Mouse (Mus musculus) liver, embryonic 13.5 days (tissue): ENCODE measurements around the gene Asns. TPM values are rescaled to one million over a fixed set of nuclear protein-coding genes. Genes with fewer than 3 reads are reported as not detected.
"Not testable (repeated sequence)": the region's sequence is repeated elsewhere in the genome, so short reads cannot be mapped to it uniquely, and the experiment has no call there.

ENCODE experiments used
- ATAC-seq: fragments of 200-750 bp; cut with Nextera tagmentation; 2 replicates; pipeline ENCODE4 v1.8.0; 2017; ENCODE audit warnings: low read depth, mild to moderate bottlenecking, moderate number of reproducible peaks, moderate library complexity
- DNase-seq: peaks from one replicate; pipeline ENCODE4 v3.0.0; 2022
- H3K27ac ChIP-seq: fragments of 300-500 bp; sonication (generic); 2 replicates; pipeline ENCODE4 v1.5.1; 2015; ENCODE audit warnings: moderate library complexity, mild to moderate bottlenecking, inconsistent platforms
- H3K27me3 ChIP-seq: fragments of 300-500 bp; sonication (generic); 2 replicates; pipeline ENCODE4 v1.6.1; 2015; ENCODE audit warnings: mild to moderate bottlenecking, inconsistent platforms
- H3K36me3 ChIP-seq: fragments of 300-500 bp; sonication (generic); 2 replicates; pipeline ENCODE4 v1.6.1; 2015; ENCODE audit warnings: mild to moderate bottlenecking, inconsistent platforms
- H3K4me1 ChIP-seq: fragments of 300-500 bp; sonication (generic); replicated peaks from 2 replicates; pipeline ENCODE4 v1.6.1; 2015; ENCODE audit warnings: inconsistent platforms
- H3K4me2 ChIP-seq: fragments of 300-500 bp; sonication (generic); 2 replicates; pipeline ENCODE4 v1.6.1; 2015; ENCODE audit warnings: inconsistent platforms, mild to moderate bottlenecking, moderate library complexity
- H3K4me3 ChIP-seq: fragments of 300-500 bp; sonication (generic); replicated peaks from 2 replicates; pipeline ENCODE4 v1.5.1; 2015; ENCODE audit warnings: mild to moderate bottlenecking, inconsistent platforms
- H3K9ac ChIP-seq: fragments of 300-500 bp; sonication (generic); 2 replicates; pipeline ENCODE4 v1.6.1; 2015; ENCODE audit warnings: mild to moderate bottlenecking, inconsistent platforms
- H3K9me3 ChIP-seq: fragments of 300-500 bp; sonication (generic); replicated peaks from 2 replicates; pipeline ENCODE4 v1.6.1; 2016; ENCODE audit warnings: inconsistent platforms
- WGBS: fragments of 180-500 bp; shearing (Covaris S2); methylation state at CpG from one replicate; pipeline ENCODE4 v1.1.7; 2015; ENCODE audit not compliant: insufficient replicate concordance; 5-methylcytosine and 5-hydroxymethylcytosine counted together
- polyA plus RNA-seq: library from polyadenylated mRNA; unstranded; fragments of >200 nt; fragmentation: Nextera tagmentation; extraction: Ambion mirVana; gene quantifications from 2 replicates; pipeline ENCODE4 v1.2.1, GENCODE M21; 2015

The Asns gene
- polyA plus RNA-seq, 1 experiment from 2014 or later: 375 TPM

DNA sequence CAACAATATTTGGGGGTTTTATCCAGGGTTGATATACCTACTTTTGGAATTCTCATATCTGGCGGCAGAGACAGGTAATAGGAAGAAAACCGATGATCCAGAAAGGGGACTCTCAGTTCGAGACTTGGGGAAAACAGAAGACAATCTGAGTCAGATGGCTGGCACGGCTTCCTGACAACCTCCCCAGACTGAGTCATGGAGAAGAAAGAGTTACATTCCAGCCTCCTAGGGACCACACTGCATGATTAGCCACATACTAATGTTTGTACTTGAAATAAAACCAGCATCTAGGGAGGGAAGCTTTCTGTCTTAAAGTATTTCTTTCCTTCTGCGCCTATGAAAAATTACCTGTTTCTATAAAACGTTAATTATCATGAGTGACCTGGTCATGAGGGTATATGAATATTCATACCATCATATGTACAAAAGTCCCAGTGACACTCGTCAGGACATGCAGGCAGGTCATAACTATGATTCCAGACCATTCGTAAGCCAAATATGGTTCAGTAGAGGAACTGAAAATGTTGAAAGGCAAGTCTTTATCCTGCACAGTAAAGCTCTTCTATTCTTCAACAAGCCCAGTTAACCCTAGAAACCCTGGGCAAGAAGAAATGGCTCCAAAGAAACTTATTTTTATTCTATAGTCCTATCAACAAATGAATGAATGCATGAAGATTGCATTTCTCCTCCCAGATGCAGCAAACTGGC, 16.7 kb downstream of the Asns start:
- DNase-seq (no peak), ATAC-seq (no peak)
- peaks cover 88% of the 10 kb centered on the region for H3K36me3 ChIP-seq
- H3K27me3 ChIP-seq: no peaks in the 10 kb centered on the region
- no peak overlapping the region for H3K9ac ChIP-seq
- no peak overlapping the region for H3K27ac ChIP-seq
- 0 out of 2 replicates have a peak, but pooled peaks cover 3% of the 10 kb centered on the region for H3K4me1 ChIP-seq
- H3K9me3 ChIP-seq: no peaks in the 10 kb centered on the region
- no peak overlapping the region for H3K4me3 ChIP-seq
- no peak overlapping the region for H3K4me2 ChIP-seq
- 85% methylated on average over 8 of the region's 8 CpGs for WGBS

- H3K36me3 ChIP-seq: peaks cover 51% of the 10 kb centered on the region
- no peak overlapping the region for H3K27ac ChIP-seq
- no peaks in the 10 kb centered on the region for H3K9me3 ChIP-seq
- ATAC-seq (no peak), DNase-seq (no peak)
- no peak overlapping the region for H3K4me2 ChIP-seq
- 79% methylated on average over 10 of the region's 10 CpGs for WGBS
- no peak overlapping the region for H3K4me3 ChIP-seq
- H3K27me3 ChIP-seq: no peaks in the 10 kb centered on the region
- 0 out of 2 replicates have a peak, but pooled peaks cover 4% of the 10 kb centered on the region for H3K4me1 ChIP-seq
- no peak overlapping the region for H3K9ac ChIP-seq
Measured at GRCm38 (mm10) chr6:7672438-7673253, 20.4 kb downstream of the Asns start.

DNA sequence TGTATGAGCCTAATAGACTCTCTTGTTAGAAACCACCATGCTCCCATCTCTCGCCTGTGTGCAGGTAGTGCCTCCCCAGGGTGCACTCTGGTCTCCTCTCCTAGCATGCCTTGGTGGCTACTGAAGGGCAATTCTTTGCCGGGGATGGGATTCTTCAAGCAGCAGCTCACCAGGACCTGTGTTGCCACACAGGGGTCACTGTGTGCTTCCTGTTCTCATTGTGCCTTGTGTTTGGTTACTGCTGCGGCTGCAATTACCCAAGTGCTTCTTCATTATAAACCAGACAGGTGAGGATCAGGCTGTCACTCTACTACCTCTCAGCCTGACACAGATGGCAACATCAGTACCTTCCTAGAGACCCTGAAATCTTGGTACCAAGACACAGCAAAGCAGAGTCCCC, 21.6 kb downstream of the Asns start:
- 52% methylated on average over 3 of the region's 3 CpGs for WGBS
- Histone ChIP-seq H3K9ac (no peak overlapping the region), H3K4me3 (no peak overlapping the region), H3K36me3 (peaks cover 40% of the 10 kb centered on the region), H3K27ac (no peak overlapping the region), H3K4me2 (no peak overlapping the region), H3K4me1 (0 out of 2 replicates have a peak, but pooled peaks cover 4% of the 10 kb centered on the region), H3K27me3 (no peaks in the 10 kb centered on the region), H3K9me3 (no peaks in the 10 kb centered on the region)
- ATAC-seq (peak; percentile 43), DNase-seq (no peak)

GRCm38 (mm10) chr6:7670588-7670987, 22.5 kb downstream of the Asns start:
- Histone ChIP-seq H3K9ac (no peak overlapping the region), H3K9me3 (no peaks in the 10 kb centered on the region), H3K4me3 (no peak overlapping the region), H3K27me3 (no peaks in the 10 kb centered on the region), H3K4me2 (no peak overlapping the region), H3K36me3 (peaks cover 32% of the 10 kb centered on the region), H3K4me1 (0 out of 2 replicates have a peak, but pooled peaks cover 4% of the 10 kb centered on the region), H3K27ac (no peak overlapping the region)
- ATAC-seq: no peak
- 44% methylated on average over 3 of the region's 3 CpGs for WGBS
- DNase-seq: no peak

GRCm38 (mm10) chr6:7669721-7670120, 23.3 kb downstream of the Asns start:
- WGBS: 72% methylated on average over 5 of the region's 5 CpGs
- Histone ChIP-seq H3K36me3 (peaks cover 24% of the 10 kb centered on the region), H3K27ac (no peak overlapping the region), H3K9me3 (no peaks in the 10 kb centered on the region), H3K4me3 (no peak overlapping the region), H3K27me3 (no peaks in the 10 kb centered on the region), H3K9ac (no peak overlapping the region), H3K4me1 (0 out of 2 replicates have a peak, but pooled peaks cover 4% of the 10 kb centered on the region), H3K4me2 (no peak overlapping the region)
- no peak for DNase-seq
- no peak for ATAC-seq

DNA sequence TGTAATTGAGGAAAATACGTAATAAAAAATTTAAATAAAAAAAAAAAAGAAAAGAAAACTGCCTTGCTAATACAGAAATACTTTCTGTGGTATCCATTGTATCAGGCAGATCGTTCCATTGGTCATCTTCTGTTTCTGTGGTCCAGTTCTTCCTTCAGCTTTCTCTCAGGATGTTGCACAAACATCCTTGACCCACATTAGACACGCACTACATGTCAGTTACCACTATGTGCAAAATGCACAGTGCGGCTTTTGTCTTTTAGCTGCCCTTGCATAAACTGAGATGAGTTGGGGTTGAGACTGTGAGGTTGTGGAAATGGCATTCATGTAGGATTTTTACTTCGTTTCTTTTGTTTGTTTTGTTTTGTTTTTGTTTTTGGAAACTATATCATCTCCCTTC, 24.7 kb downstream of the Asns start:
- ATAC-seq: no peak
- Histone ChIP-seq H3K9me3 (no peaks in the 10 kb centered on the region), H3K9ac (no peak overlapping the region), H3K4me2 (no peak overlapping the region), H3K4me1 (0 out of 2 replicates have a peak, but pooled peaks cover 4% of the 10 kb centered on the region), H3K27ac (no peak overlapping the region), H3K36me3 (peaks cover 10% of the 10 kb centered on the region), H3K4me3 (no peak overlapping the region), H3K27me3 (no peaks in the 10 kb centered on the region)
- DNase-seq: no peak
- 57% methylated on average over 5 of the region's 5 CpGs for WGBS

DNA sequence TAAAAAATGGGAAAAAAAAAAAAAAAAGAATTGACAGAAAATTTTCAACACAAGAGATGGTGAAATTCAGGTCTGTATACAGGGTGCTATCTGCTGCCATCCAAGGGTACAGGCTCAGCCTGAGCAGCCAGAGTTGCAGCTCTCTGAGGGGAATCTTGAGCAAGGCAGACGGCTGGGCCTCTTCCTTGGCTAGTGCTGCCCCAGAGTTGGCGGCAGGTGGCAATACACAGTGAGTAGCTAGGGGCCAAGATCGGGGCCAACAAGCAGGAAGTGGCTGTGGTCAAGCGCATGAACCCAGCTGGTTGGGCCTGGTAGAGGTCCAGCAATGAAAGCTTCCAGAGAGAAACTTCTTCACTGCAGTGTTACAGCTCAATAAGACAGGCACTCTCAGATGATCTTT, 27.2 kb downstream of the Asns start:
- not testable (repeated sequence) for H3K4me1 ChIP-seq, H3K4me3 ChIP-seq, H3K27ac ChIP-seq, H3K27me3 ChIP-seq, DNase-seq, H3K9me3 ChIP-seq, H3K4me2 ChIP-seq, H3K36me3 ChIP-seq, H3K9ac ChIP-seq, ATAC-seq
- 31% methylated on average over 4 of the region's 4 CpGs for WGBS

DNA sequence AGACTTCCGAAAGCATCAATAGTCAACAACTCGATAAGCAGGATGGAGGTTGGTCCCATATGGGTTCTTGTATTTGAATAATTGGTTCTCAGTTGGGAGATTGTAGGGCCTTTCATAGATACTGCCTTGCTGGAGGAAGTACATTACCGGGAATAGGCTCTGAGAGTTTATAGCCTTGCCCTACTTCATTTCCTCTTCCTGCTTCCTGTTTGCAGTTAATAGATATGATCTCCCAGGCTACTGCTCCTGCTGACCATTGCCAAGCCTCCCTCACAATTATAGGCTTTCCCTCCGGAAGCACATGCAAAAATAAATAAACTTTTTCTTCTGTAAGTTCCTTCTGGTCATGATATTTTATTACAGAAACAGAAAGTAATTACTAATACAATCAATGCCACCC, 31.6 kb downstream of the Asns start:
- H3K4me1 ChIP-seq: no peaks in the 10 kb centered on the region
- ATAC-seq: no peak
- no peak overlapping the region for H3K9ac ChIP-seq
- 35% methylated on average over 4 of the region's 4 CpGs for WGBS
- no peaks in the 10 kb centered on the region for H3K9me3 ChIP-seq
- H3K27ac ChIP-seq: no peak overlapping the region
- no peak overlapping the region for H3K4me2 ChIP-seq
- H3K27me3 ChIP-seq: no peaks in the 10 kb centered on the region
- DNase-seq: no peak
- no peak overlapping the region for H3K4me3 ChIP-seq
- H3K36me3 ChIP-seq: no peaks in the 10 kb centered on the region

DNA sequence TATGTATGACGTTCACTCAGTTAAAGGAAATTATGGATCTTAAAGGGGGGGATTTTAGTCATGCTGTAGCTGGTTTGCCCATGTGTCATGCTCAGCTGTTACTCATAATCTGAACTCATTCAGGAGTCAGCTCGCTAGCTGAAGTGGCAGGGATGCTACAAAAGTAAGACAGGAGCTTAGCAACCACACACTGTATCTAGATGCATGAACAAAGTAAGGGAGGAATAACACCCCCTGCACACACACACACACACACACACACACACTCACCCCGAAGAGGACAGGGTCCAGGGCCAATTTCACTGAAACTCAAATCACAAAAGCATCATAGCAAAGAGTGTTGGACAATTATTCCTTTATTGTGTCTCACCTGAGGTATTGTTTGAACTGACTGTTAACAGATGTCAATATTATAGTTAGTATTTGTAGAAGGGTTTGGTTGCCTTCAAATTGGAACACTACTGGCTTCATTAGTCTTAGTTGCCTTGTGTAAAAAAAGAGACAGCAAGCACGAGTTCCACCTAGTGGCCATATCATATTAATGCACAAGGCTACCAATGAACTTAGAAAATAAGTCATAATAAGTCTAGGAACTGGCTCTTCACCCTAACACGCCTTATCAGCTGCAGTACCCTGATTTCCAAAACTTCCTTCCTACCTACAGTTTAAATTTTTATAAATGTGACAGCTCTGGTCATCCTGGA, 32.5 kb downstream of the Asns start:
- no peaks in the 10 kb centered on the region for H3K4me1 ChIP-seq
- no peaks in the 10 kb centered on the region for H3K27me3 ChIP-seq
- H3K27ac ChIP-seq: no peak overlapping the region
- no peak overlapping the region for H3K4me3 ChIP-seq
- no peak overlapping the region for H3K4me2 ChIP-seq
- no peaks in the 10 kb centered on the region for H3K36me3 ChIP-seq
- 44% methylated on average over 5 of the region's 5 CpGs for WGBS
- no peak for DNase-seq
- H3K9me3 ChIP-seq: no peaks in the 10 kb centered on the region
- no peak overlapping the region for H3K9ac ChIP-seq
- no peak for ATAC-seq

DNA sequence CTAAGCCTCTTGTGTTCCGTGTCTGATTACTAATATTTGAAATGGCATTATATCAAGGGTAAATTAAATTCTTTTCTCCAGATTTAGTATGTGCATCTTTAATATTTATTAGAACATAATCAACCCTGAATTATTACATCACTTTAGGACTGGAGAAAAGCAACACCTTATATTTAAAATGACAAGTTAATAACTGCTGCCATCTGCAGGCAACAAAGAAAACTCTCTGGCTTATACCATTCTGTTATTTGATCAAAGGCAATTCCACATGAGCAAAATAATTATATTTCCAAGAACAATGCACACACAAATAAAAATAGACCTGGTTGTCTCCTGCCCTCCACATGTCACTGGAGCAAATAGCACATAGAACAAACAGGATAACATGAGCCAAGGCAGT, 36.5 kb downstream of the Asns start:
- DNase-seq: no peak

DNA sequence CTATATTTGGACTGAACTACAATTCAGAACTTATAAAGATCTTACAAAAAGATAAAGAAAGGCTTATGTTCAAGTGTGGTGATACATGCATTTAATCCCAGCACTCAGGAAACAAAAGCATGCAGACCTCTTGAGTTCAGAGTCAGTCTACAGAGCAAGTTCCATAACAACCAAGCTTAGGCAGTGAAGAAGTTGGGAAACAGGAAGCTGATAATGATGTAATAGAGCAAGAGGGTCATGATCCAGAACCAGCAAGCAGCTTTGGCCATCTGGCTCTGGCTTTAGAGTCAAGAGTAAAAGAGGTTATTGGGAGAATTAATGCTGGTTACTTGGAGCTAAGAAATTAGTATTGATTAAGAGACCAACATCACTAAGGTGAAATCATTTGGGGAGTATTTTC, 44.6 kb downstream of the Asns start:
- DNase-seq (no peak), ATAC-seq (no peak)
- no peaks in the 10 kb centered on the region for H3K4me1 ChIP-seq
- no peak overlapping the region for H3K9ac ChIP-seq
- no peak overlapping the region for H3K4me2 ChIP-seq
- no peaks in the 10 kb centered on the region for H3K27me3 ChIP-seq
- no peaks in the 10 kb centered on the region for H3K36me3 ChIP-seq
- no peak overlapping the region for H3K4me3 ChIP-seq
- no peak overlapping the region for H3K27ac ChIP-seq
- no peaks in the 10 kb centered on the region for H3K9me3 ChIP-seq

More for the DNA sequence above, 36.5 kb downstream of the Asns start:
- 66% methylated on average over 1 of the region's 1 CpGs for WGBS
- H3K4me1 ChIP-seq: no peaks in the 10 kb centered on the region
- no peaks in the 10 kb centered on the region for H3K36me3 ChIP-seq
- no peaks in the 10 kb centered on the region for H3K9me3 ChIP-seq
- H3K27me3 ChIP-seq: no peaks in the 10 kb centered on the region
- no peak overlapping the region for H3K27ac ChIP-seq
- no peak overlapping the region for H3K9ac ChIP-seq
- no peak overlapping the region for H3K4me3 ChIP-seq
- no peak overlapping the region for H3K4me2 ChIP-seq
- ATAC-seq: no peak
